7 mouse cellular contexts compared by ENCODE assay signal in genomic region chr9:102687943-102688342, GRCm38 (mm10). TPM values are rescaled to one million over a fixed set of nuclear protein-coding genes. Genes with fewer than 3 reads are reported as not detected.
A peak's percentile ranks its signal among the peaks of the same experiment; 100 is the strongest.
DNase-seq lines count a peak whose midpoint lies in the region; ATAC-seq and TF ChIP-seq lines count a peak whose summit lies in the region.

No protein-coding gene starts in this region.

- WGBS in heart, embryonic 11.5 days (ENCODE audit: insufficient replicate concordance) = 14% methylated on average over 4 of the region's 4 CpGs
- WGBS in heart, embryonic 12.5 days = 4% methylated on average over 4 of the region's 4 CpGs
- WGBS in hindbrain, embryonic 13.5 days = 13% methylated on average over 4 of the region's 4 CpGs

- H3K9ac ChIP-seq in heart, embryonic 11.5 days (ENCODE audit: low read depth, low read length) = no peak overlapping the region
- no peak overlapping the region for H3K9ac ChIP-seq in heart, embryonic 12.5 days
- no peak overlapping the region for H3K9ac ChIP-seq in hindbrain, embryonic 13.5 days

- H3K9me3 ChIP-seq in heart, embryonic 11.5 days (replicated peaks; ENCODE audit: control insufficient read depth, low read length) = no peaks in the 10 kb centered on the region
- H3K9me3 ChIP-seq in heart, embryonic 12.5 days (replicated peaks) = no peaks in the 10 kb centered on the region
- no peaks in the 10 kb centered on the region for H3K9me3 ChIP-seq in hindbrain, embryonic 13.5 days

- no peak overlapping the region for H3K4me3 ChIP-seq in heart, embryonic 11.5 days (ENCODE audit: low read depth, low read length)
- H3K4me3 ChIP-seq in heart, embryonic 12.5 days = no peak overlapping the region
- H3K4me3 ChIP-seq in hindbrain, embryonic 13.5 days = no peak overlapping the region

- no peak for ATAC-seq in heart, embryonic 11.5 days (replicated peaks; ENCODE audit: insufficient number of reproducible peaks, low FRiP score, low TSS enrichment)
- ATAC-seq in heart, embryonic 12.5 days (ENCODE audit: insufficient number of reproducible peaks, low FRiP score) = no peak; the same call in 1 of the 2 replicates
- ATAC-seq in Patski = peak; percentile 47
- ATAC-seq in hindbrain, embryonic 13.5 days (ENCODE audit: low FRiP score) = no peak

- peak; percentile 61 for DNase-seq in MN1 (ENCODE audit: low spot score)
- no peak for DNase-seq in Patski (ENCODE audit: low read depth, low spot score)
- no peak for DNase-seq in frontal cortex, postnatal 14 days (ENCODE audit: low spot score in 2 of 2)
- DNase-seq in urinary bladder, postnatal 14 days (ENCODE audit: low spot score) = no peak

- POLR2A ChIA-PET in Patski (lab: Charles Lee) = interaction anchor here (0.9 kb wide), 1 partner anchor 31 kb away, joined by 3 read pairs; no protein-coding TSS in a partner anchor

- TF ChIP-seq CTCF in Patski (IDR thresholded peaks at IDR 0.05) = no peak

- H3K4me2 ChIP-seq in heart, embryonic 11.5 days = peak overlapping the region; percentile 19; the same call in 1 of the 2 replicates
- H3K4me2 ChIP-seq in heart, embryonic 12.5 days = no peak overlapping the region
- H3K4me2 ChIP-seq in hindbrain, embryonic 13.5 days = no peak overlapping the region

- no peaks in the 10 kb centered on the region for H3K36me3 ChIP-seq in heart, embryonic 11.5 days (ENCODE audit: control insufficient read depth, insufficient read depth, low read length)
- H3K36me3 ChIP-seq in heart, embryonic 12.5 days = no peaks in the 10 kb centered on the region
- H3K36me3 ChIP-seq in hindbrain, embryonic 13.5 days = no peaks in the 10 kb centered on the region

- no peak overlapping the region for H3K27ac ChIP-seq in heart, embryonic 11.5 days (ENCODE audit: low read depth, low read length)
- H3K27ac ChIP-seq in heart, embryonic 12.5 days (ENCODE audit: poor library complexity, severe bottlenecking) = no peak overlapping the region; the same call in 1 of the 2 replicates
- peak overlapping the region; percentile 99 for H3K27ac ChIP-seq in hindbrain, embryonic 13.5 days

- peaks cover 16% of the 10 kb centered on the region for H3K4me1 ChIP-seq in heart, embryonic 11.5 days (ENCODE audit: control insufficient read depth, insufficient read depth, low read length)
- H3K4me1 ChIP-seq in heart, embryonic 12.5 days (replicated peaks) = peaks cover 32% of the 10 kb centered on the region
- peaks cover 48% of the 10 kb centered on the region for H3K4me1 ChIP-seq in hindbrain, embryonic 13.5 days (replicated peaks)

- in situ Hi-C loops in Patski (cut with MboI; ENCODE audit: low pct_unique_long_range_greater_than_20kb) = no loop called here

- CTCF ChIA-PET in Patski (lab: Charles Lee) = interaction anchor here (1.4 to 1.7 kb wide), 3 partner anchors 13 to 35 kb away, joined by 3 to 6 read pairs (median 4); no protein-coding TSS in a partner anchor

- 0 out of 2 replicates have a peak, but pooled peaks cover 4% of the 10 kb centered on the region for H3K27me3 ChIP-seq in heart, embryonic 11.5 days (ENCODE audit: control insufficient read depth, insufficient read depth, low read length)
- no peaks in the 10 kb centered on the region for H3K27me3 ChIP-seq in heart, embryonic 12.5 days (replicated peaks)
- H3K27me3 ChIP-seq in Patski = no peaks in the 10 kb centered on the region
- no peaks in the 10 kb centered on the region for H3K27me3 ChIP-seq in hindbrain, embryonic 13.5 days

RNA-seq across cellular contexts. Expression of gene Amotl2, which starts 28.5 kb away (rescaled TPM):
- polyA plus RNA-seq in heart, embryonic 11.5 days (2014; fragmentation: Nextera tagmentation; extraction: Ambion mirVana) = 28.7 and 33.7 TPM in 2 replicates
- 59.2 and 61.6 TPM in 2 replicates for polyA plus RNA-seq in heart, embryonic 12.5 days (2016; fragmentation: Nextera tagmentation; extraction: Ambion mirVana)
- 306 TPM for polyA plus RNA-seq in Patski (2021)
- 64.7 and 67.3 TPM in 2 replicates for polyA plus RNA-seq in hindbrain, embryonic 13.5 days (2015; fragmentation: Nextera tagmentation; extraction: Ambion mirVana)
